Mouse (Mus musculus) ZHBTc4 (cell line): ENCODE data around the gene Gm42878.
"Not testable (repeated sequence)": the region's sequence is repeated elsewhere in the genome, so short reads cannot be mapped to it uniquely, and the experiment has no call there.

Experiments
- DNase-seq: peaks from one replicate; pipeline ENCODE4 v3.0.0-alpha.2; 2011; ENCODE audit warnings: low read depth, low spot score

Gm42878 gene

GRCm38 (mm10) chr5:121564468-121564895, 19.2 kb upstream of the Gm42878 start:
- peak; percentile 95 for DNase-seq

GRCm38 (mm10) chr5:121562436-121562835, 17.2 kb upstream of the Gm42878 start:
- peak; percentile 58 for DNase-seq

- DNase-seq, result no peak
Observed at GRCm38 (mm10) chr5:121549196-121549595, 3.9 kb upstream of the Gm42878 start.

- DNase-seq, result no peak
Observed at GRCm38 (mm10) chr5:121547084-121547483, 1.8 kb upstream of the Gm42878 start.

GRCm38 (mm10) chr5:121546530-121546895, 1.2 kb upstream of the Gm42878 start:
- peak; percentile 81 for DNase-seq

- peak; percentile 99 for DNase-seq
Observed at GRCm38 (mm10) chr5:121545793-121546529, 679 bp upstream of the Gm42878 start, which contains the start of gene Mapkapk5. Mapkapk5 (minus strand) TSS chr5:121545905.

GRCm38 (mm10) chr5:121543370-121543769, 1.9 kb downstream of the Gm42878 start:
- no peak for DNase-seq

GRCm38 (mm10) chr5:121541235-121541634, 4.0 kb downstream of the Gm42878 start:
- peak; percentile 64 for DNase-seq

- peak; percentile 51 for DNase-seq
Observed at GRCm38 (mm10) chr5:121540066-121540465, 5.2 kb downstream of the Gm42878 start.

GRCm38 (mm10) chr5:121537588-121537987, 7.7 kb downstream of the Gm42878 start:
- DNase-seq, result no peak

- peak; percentile 71 for DNase-seq
Observed at GRCm38 (mm10) chr5:121536921-121537555, 8.2 kb downstream of the Gm42878 start.

GRCm38 (mm10) chr5:121535116-121535515, 10.2 kb downstream of the Gm42878 start:
- DNase-seq, result no peak

- DNase-seq, result peak; percentile 85
Observed at GRCm38 (mm10) chr5:121534521-121534920, 10.8 kb downstream of the Gm42878 start.

- peak; percentile 73 for DNase-seq
Observed at GRCm38 (mm10) chr5:121526961-121527360, 18.3 kb downstream of the Gm42878 start.

- no peak for DNase-seq
Observed at GRCm38 (mm10) chr5:121526526-121526925, 18.8 kb downstream of the Gm42878 start.

GRCm38 (mm10) chr5:121525774-121526450, 19.4 kb downstream of the Gm42878 start:
- no peak for DNase-seq

GRCm38 (mm10) chr5:121519758-121520157, 25.5 kb downstream of the Gm42878 start:
- not testable (repeated sequence) for DNase-seq

- DNase-seq, result no peak
Observed at GRCm38 (mm10) chr5:121518983-121519382, 26.3 kb downstream of the Gm42878 start.

- DNase-seq, result no peak
Observed at GRCm38 (mm10) chr5:121510009-121510408, 35.3 kb downstream of the Gm42878 start.

- DNase-seq, result peak; percentile 51
Observed at GRCm38 (mm10) chr5:121506846-121507245, 38.4 kb downstream of the Gm42878 start.

GRCm38 (mm10) chr5:121503231-121503630, 42.1 kb downstream of the Gm42878 start, which contains the start of gene Adam1b:
Adam1b (minus strand) TSS chr5:121503435.
- DNase-seq, result no peak

- DNase-seq, result not testable (repeated sequence)
Observed at GRCm38 (mm10) chr5:121501424-121501996, 43.8 kb downstream of the Gm42878 start.
